Mouse (Mus musculus): ENCODE results near the gene Trim27. TPM values are rescaled to one million over a fixed set of nuclear protein-coding genes. Genes with fewer than 3 reads are reported as not detected.

Gene Trim27
- polyA plus RNA-seq (2012; ENCODE audit: insufficient read depth, insufficient read length, missing spikeins): 9.1 and 14.4 TPM in 2 replicates

- H3K4me1 ChIP-seq (ENCODE audit: control insufficient read depth, insufficient read depth, insufficient read length, low read length): peaks cover 2% of the 10 kb centered on the region; the same call in 1 of the 2 replicates
- H3K4me3 ChIP-seq (ENCODE audit: insufficient read depth, low read depth, low read length): peak within 1 kb of the TSS; percentile 94
- peak within 1 kb of the TSS; percentile 91 for H3K27ac ChIP-seq (replicated peaks; ENCODE audit: low read depth, low read length)
These were observed at the start of gene Trim27 for GRCm38 (mm10) chr13:21179367-21179723. Gene Trim27 (plus strand): TSS chr13:21179445.

- H3K4me3 ChIP-seq (ENCODE audit: insufficient read depth, low read depth, low read length): no peak overlapping the region
- H3K4me1 ChIP-seq (ENCODE audit: control insufficient read depth, insufficient read depth, insufficient read length, low read length): no peaks in the 10 kb centered on the region
- H3K27ac ChIP-seq (replicated peaks; ENCODE audit: low read depth, low read length): no peak overlapping the region
These were observed 36.8 kb upstream of the Trim27 start for GRCm38 (mm10) chr13:21142421-21142820.

GRCm38 (mm10) chr13:21145767-21146166, 33.5 kb upstream of the Trim27 start, which contains the start of gene Olfr1368:
Gene Olfr1368 (minus strand): TSS chr13:21145867.
- no peak within 1 kb of the TSS for H3K4me3 ChIP-seq (ENCODE audit: insufficient read depth, low read depth, low read length)
- no peak within 1 kb of the TSS for H3K27ac ChIP-seq (replicated peaks; ENCODE audit: low read depth, low read length)
- no peaks in the 10 kb centered on the region for H3K4me1 ChIP-seq (ENCODE audit: control insufficient read depth, insufficient read depth, insufficient read length, low read length)

GRCm38 (mm10) chr13:21155888-21156287, 23.4 kb upstream of the Trim27 start:
- Histone ChIP-seq H3K4me1 (ENCODE audit: control insufficient read depth, insufficient read depth, insufficient read length, low read length) (no peaks in the 10 kb centered on the region), H3K27ac (replicated peaks; ENCODE audit: low read depth, low read length) (no peak overlapping the region), H3K4me3 (ENCODE audit: insufficient read depth, low read depth, low read length) (no peak overlapping the region)

- Histone ChIP-seq H3K4me1 (ENCODE audit: control insufficient read depth, insufficient read depth, insufficient read length, low read length) (no peaks in the 10 kb centered on the region), H3K27ac (replicated peaks; ENCODE audit: low read depth, low read length) (no peak overlapping the region), H3K4me3 (ENCODE audit: insufficient read depth, low read depth, low read length) (peak overlapping the region; percentile 10; the same call in 1 of the 2 replicates)
These were observed 21.2 kb upstream of the Trim27 start for GRCm38 (mm10) chr13:21158071-21158470.

- Histone ChIP-seq H3K4me1 (ENCODE audit: control insufficient read depth, insufficient read depth, insufficient read length, low read length) (no peaks in the 10 kb centered on the region), H3K27ac (replicated peaks; ENCODE audit: low read depth, low read length) (no peak overlapping the region), H3K4me3 (ENCODE audit: insufficient read depth, low read depth, low read length) (peak overlapping the region; percentile 68)
These were observed 20.3 kb upstream of the Trim27 start for GRCm38 (mm10) chr13:21158785-21159474.

- Histone ChIP-seq H3K4me1 (ENCODE audit: control insufficient read depth, insufficient read depth, insufficient read length, low read length) (no peaks in the 10 kb centered on the region), H3K27ac (replicated peaks; ENCODE audit: low read depth, low read length) (no peak overlapping the region), H3K4me3 (ENCODE audit: insufficient read depth, low read depth, low read length) (peak overlapping the region; percentile 68)
These were observed 19.8 kb upstream of the Trim27 start for GRCm38 (mm10) chr13:21159475-21159819.

GRCm38 (mm10) chr13:21160041-21160511, 19.2 kb upstream of the Trim27 start:
- no peak overlapping the region for H3K27ac ChIP-seq (replicated peaks; ENCODE audit: low read depth, low read length)
- peak overlapping the region; percentile 68 for H3K4me3 ChIP-seq (ENCODE audit: insufficient read depth, low read depth, low read length)
- no peaks in the 10 kb centered on the region for H3K4me1 ChIP-seq (ENCODE audit: control insufficient read depth, insufficient read depth, insufficient read length, low read length)

- no peak overlapping the region for H3K27ac ChIP-seq (replicated peaks; ENCODE audit: low read depth, low read length)
- H3K4me3 ChIP-seq (ENCODE audit: insufficient read depth, low read depth, low read length): peak overlapping the region; percentile 74
- no peaks in the 10 kb centered on the region for H3K4me1 ChIP-seq (ENCODE audit: control insufficient read depth, insufficient read depth, insufficient read length, low read length)
These were observed 18.3 kb upstream of the Trim27 start for GRCm38 (mm10) chr13:21160657-21161590.

GRCm38 (mm10) chr13:21161591-21161990, 17.7 kb upstream of the Trim27 start:
- H3K4me1 ChIP-seq (ENCODE audit: control insufficient read depth, insufficient read depth, insufficient read length, low read length): no peaks in the 10 kb centered on the region
- no peak overlapping the region for H3K4me3 ChIP-seq (ENCODE audit: insufficient read depth, low read depth, low read length)
- no peak overlapping the region for H3K27ac ChIP-seq (replicated peaks; ENCODE audit: low read depth, low read length)

GRCm38 (mm10) chr13:21162591-21162990, 16.7 kb upstream of the Trim27 start:
- no peak overlapping the region for H3K4me3 ChIP-seq (ENCODE audit: insufficient read depth, low read depth, low read length)
- H3K27ac ChIP-seq (replicated peaks; ENCODE audit: low read depth, low read length): no peak overlapping the region
- H3K4me1 ChIP-seq (ENCODE audit: control insufficient read depth, insufficient read depth, insufficient read length, low read length): peaks cover 2% of the 10 kb centered on the region; the same call in 1 of the 2 replicates

- Histone ChIP-seq H3K4me1 (ENCODE audit: control insufficient read depth, insufficient read depth, insufficient read length, low read length) (peaks cover 2% of the 10 kb centered on the region; the same call in 1 of the 2 replicates), H3K27ac (replicated peaks; ENCODE audit: low read depth, low read length) (no peak overlapping the region), H3K4me3 (ENCODE audit: insufficient read depth, low read depth, low read length) (peak overlapping the region; percentile 66)
These were observed 12.0 kb upstream of the Trim27 start for GRCm38 (mm10) chr13:21166936-21167909.

- H3K4me1 ChIP-seq (ENCODE audit: control insufficient read depth, insufficient read depth, insufficient read length, low read length): peaks cover 4% of the 10 kb centered on the region; the same call in 1 of the 2 replicates
- no peak overlapping the region for H3K27ac ChIP-seq (replicated peaks; ENCODE audit: low read depth, low read length)
- peak overlapping the region; percentile 66 for H3K4me3 ChIP-seq (ENCODE audit: insufficient read depth, low read depth, low read length)
These were observed 11.3 kb upstream of the Trim27 start for GRCm38 (mm10) chr13:21167910-21168300.

GRCm38 (mm10) chr13:21168371-21169011, 10.8 kb upstream of the Trim27 start:
- H3K27ac ChIP-seq (replicated peaks; ENCODE audit: low read depth, low read length): no peak overlapping the region
- H3K4me3 ChIP-seq (ENCODE audit: insufficient read depth, low read depth, low read length): peak overlapping the region; percentile 66

More at GRCm38 (mm10) chr13:21168371-21169011, 10.8 kb upstream of the Trim27 start:
- peaks cover 4% of the 10 kb centered on the region; the same call in 1 of the 2 replicates for H3K4me1 ChIP-seq (ENCODE audit: control insufficient read depth, insufficient read depth, insufficient read length, low read length)
